Mouse (Mus musculus): ENCODE results near the gene Arhgef2.

DNA sequence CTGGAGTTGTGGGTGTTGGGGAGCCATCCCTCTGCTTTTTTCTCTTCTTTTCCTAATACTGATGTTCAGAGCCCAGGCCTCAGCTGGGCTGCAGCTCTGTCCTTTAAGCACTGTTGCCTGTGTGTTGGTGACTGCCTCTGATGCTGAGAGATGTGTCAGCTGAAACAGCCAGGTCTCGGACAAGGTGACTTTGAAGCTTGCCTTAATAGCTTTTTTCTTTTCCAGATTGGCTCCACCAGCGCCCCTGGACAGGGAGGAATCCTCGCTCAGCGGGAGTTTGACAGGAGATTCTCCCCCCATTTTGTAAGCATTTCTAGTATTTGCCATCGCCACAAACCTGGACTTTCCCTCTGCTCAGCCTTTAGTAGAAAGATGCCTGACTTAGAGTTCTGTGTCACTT lies 19.1 kb upstream of the Arhgef2 start:
- TF ChIP-seq GATA1 (IDR thresholded peaks at IDR 0.05; ENCODE audit: borderline replicate concordance, low read length) (no peak), FLI1 (IDR thresholded peaks at IDR 0.05; ENCODE audit: low read length) (no peak)
